10 mouse cellular contexts compared by ENCODE assay signal in the genomic region with DNA sequence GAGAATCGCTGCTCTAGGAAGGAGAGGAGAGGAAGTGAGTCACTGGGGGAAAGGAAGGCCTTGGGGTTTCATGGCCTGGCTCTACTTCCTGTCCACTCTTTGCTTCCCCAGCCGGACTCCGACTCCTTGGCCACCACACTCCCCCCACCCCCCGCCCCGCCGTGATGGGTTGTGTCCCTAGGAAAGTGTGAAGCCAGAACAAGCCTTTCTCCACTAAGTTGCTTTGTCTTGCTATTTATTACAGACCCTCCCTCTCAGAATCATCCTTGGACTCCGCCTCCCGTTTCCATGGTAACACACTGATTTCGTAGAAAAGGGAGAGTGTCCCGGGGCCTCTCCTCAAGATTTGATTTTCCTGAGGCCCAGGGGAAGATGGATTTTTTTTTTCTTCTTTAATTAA. TPM values are rescaled to one million over a fixed set of nuclear protein-coding genes. Genes with fewer than 3 reads are reported as not detected.
DNase-seq lines count a peak whose midpoint lies in the region; ATAC-seq lines count a peak whose summit lies in the region.
"Had no signal": no experiment of that assay in that cellular context is flagged by ENCODE, and none has a peak within 500 bp of the region (broad histone marks: within the 10 kb centered on the region; RNA-seq: fewer than 3 reads in every experiment).

No protein-coding gene starts in this region.

- H3K27me3 ChIP-seq in forebrain, embryonic 12.5 days, result no peaks in the 10 kb centered on the region; the same call in 1 of the 2 replicates
- H3K27me3 ChIP-seq in intestine, embryonic 16.5 days (replicated peaks; ENCODE audit: control insufficient read depth, insufficient read depth, low read length), result no peaks in the 10 kb centered on the region

- peak; percentile 35 for DNase-seq in lung, postnatal 10 days
- DNase-seq in lung, postnatal 14 days, result no peak
- DNase-seq in kidney, postnatal 4 days, result peak; percentile 50 to 59
- peak; percentile 52 for DNase-seq in retina, postnatal 1 day
- DNase-seq in layer of hippocampus, adult 8-10 months (ENCODE audit: low spot score in 2 of 2), result no peak
- DNase-seq in T-cell, adult 2 months (ENCODE audit: low spot score), result no peak
- DNase-seq: liver, embryonic 13.5 days had no signal

- H3K4me2 ChIP-seq in forebrain, embryonic 12.5 days, result peak overlapping the region; percentile 52
- H3K4me2 ChIP-seq in intestine, embryonic 16.5 days (ENCODE audit: low read depth, low read length), result no peak overlapping the region

- H3K4me1 ChIP-seq in forebrain, embryonic 12.5 days, result peaks cover 24% of the 10 kb centered on the region
- peaks cover 16% of the 10 kb centered on the region for H3K4me1 ChIP-seq in intestine, embryonic 16.5 days (ENCODE audit: control insufficient read depth, insufficient read depth, low read length)

- no peak overlapping the region for H3K9ac ChIP-seq in forebrain, embryonic 12.5 days
- H3K9ac ChIP-seq in intestine, embryonic 16.5 days (ENCODE audit: low read depth, low read length), result no peak overlapping the region
- H3K9ac ChIP-seq: liver, embryonic 13.5 days had no signal

- H3K27ac ChIP-seq in forebrain, embryonic 12.5 days, result peak overlapping the region; percentile 42; the same call in 1 of the 2 replicates
- H3K27ac ChIP-seq in intestine, embryonic 16.5 days (ENCODE audit: low read length), result no peak overlapping the region
- H3K27ac ChIP-seq: liver, embryonic 13.5 days had no signal

- 11% methylated on average over 10 of the region's 10 CpGs for WGBS in forebrain, embryonic 12.5 days
- 31% methylated on average over 10 of the region's 10 CpGs for WGBS in intestine, embryonic 16.5 days

- no peak; the same call in 1 of the 2 replicates for ATAC-seq in forebrain, embryonic 12.5 days (ENCODE audit: low FRiP score)
- ATAC-seq in intestine, embryonic 16.5 days, result no peak

- no peaks in the 10 kb centered on the region for H3K36me3 ChIP-seq in forebrain, embryonic 12.5 days (replicated peaks)
- H3K36me3 ChIP-seq in intestine, embryonic 16.5 days (ENCODE audit: control insufficient read depth, insufficient read depth, low read length), result no peaks in the 10 kb centered on the region
- H3K36me3 ChIP-seq: liver, embryonic 13.5 days had no signal

- H3K9me3 ChIP-seq in forebrain, embryonic 12.5 days, result no peaks in the 10 kb centered on the region
- H3K9me3 ChIP-seq in intestine, embryonic 16.5 days (ENCODE audit: control insufficient read depth, low read length), result no peaks in the 10 kb centered on the region
- H3K9me3 ChIP-seq: liver, embryonic 13.5 days had no signal

- no peak overlapping the region; the same call in 1 of the 2 replicates for H3K4me3 ChIP-seq in forebrain, embryonic 12.5 days (replicated peaks)
- no peak overlapping the region for H3K4me3 ChIP-seq in intestine, embryonic 16.5 days (ENCODE audit: low read length)
- H3K4me3 ChIP-seq: liver, embryonic 13.5 days had no signal

RNA-seq across cellular contexts. Expression of a gene that starts 1.4 kb away (rescaled TPM):
- polyA plus RNA-seq in forebrain, embryonic 12.5 days (2016; fragmentation: Nextera tagmentation; extraction: Ambion mirVana), result 0.20 and 0.28 TPM in 2 replicates
- polyA plus RNA-seq in intestine, embryonic 16.5 days (2015; fragmentation: Nextera tagmentation; extraction: Ambion mirVana), result 0.13 and 0.28 TPM in 2 replicates
- total RNA-seq in layer of hippocampus, adult 8-10 months (2022), result not detected
- polyA plus RNA-seq: liver, embryonic 13.5 days; small intestine, adult 2 months had no signal

RNA-seq across cellular contexts. Expression of a gene that starts 4.2 kb away (rescaled TPM):
- polyA plus RNA-seq in forebrain, embryonic 12.5 days (2016; fragmentation: Nextera tagmentation; extraction: Ambion mirVana), result 4.5 and 6.1 TPM in 2 replicates
- 8.3 and 9.5 TPM in 2 replicates for polyA plus RNA-seq in intestine, embryonic 16.5 days (2015; fragmentation: Nextera tagmentation; extraction: Ambion mirVana)
- 10 to 100 TPM; 56.0 to 66.0 (median 61.1) TPM for total RNA-seq in layer of hippocampus, adult 8-10 months (2022)

Comparison
In these comparisons a context has a peak if more than half of its experiments do, and no peak if none do; other contexts are left out.
1. DNase-seq: peak in lung, postnatal 10 days (single experiment), kidney, postnatal 4 days (2 of 2) and retina, postnatal 1 day (single experiment); none in lung, postnatal 14 days (single experiment), layer of hippocampus, adult 8-10 months (0 of 2) and T-cell, adult 2 months (single experiment).